Mouse (Mus musculus): ENCODE results near the gene Ccsap.
"Not testable (repeated sequence)": the region's sequence is repeated elsewhere in the genome, so short reads cannot be mapped to it uniquely, and the experiment has no call there.

Ccsap gene

DNA sequence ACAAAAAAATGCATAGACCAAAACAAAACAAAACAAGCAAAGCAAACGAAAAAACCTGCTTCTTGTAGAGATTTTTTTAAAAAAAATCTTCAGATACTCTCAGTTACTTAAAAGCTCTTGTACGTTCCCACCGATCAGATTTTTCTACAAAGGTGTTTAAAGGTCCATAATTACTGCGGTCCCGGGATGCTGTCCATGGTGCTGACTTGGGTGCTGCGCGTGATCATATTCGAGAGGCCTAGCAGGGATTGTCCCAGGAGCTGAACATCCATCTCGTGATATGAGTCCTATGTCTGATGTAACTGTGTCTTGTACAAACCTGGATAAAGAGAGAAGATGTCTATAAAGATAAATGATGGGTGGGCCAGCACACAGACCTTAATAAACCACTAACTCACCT lies 21.5 kb downstream of the Ccsap start:
- no peak for DNase-seq (ENCODE audit: extremely low spot score, low read depth, low spot score)

DNA sequence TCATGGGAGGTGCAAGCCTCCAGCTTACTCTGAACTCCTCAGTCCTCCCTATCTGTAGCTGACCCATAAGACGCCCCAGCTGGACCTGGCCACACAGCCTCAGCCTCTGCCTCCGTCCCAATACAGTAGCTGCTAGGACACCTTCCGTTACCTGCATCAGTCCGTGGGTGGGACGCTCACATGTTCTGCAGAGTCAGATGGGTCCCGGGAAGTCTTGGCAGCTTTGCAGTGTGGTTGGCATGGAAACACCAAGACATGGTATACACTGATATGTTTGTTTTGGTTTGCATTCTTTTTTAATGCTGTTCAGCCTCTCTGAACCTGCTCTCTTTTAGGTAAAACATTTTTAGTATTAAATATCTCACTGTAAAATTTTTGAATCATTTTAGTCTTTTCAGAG lies 23.7 kb downstream of the Ccsap start:
- no peak for DNase-seq (ENCODE audit: extremely low spot score, low read depth, low spot score)

DNA sequence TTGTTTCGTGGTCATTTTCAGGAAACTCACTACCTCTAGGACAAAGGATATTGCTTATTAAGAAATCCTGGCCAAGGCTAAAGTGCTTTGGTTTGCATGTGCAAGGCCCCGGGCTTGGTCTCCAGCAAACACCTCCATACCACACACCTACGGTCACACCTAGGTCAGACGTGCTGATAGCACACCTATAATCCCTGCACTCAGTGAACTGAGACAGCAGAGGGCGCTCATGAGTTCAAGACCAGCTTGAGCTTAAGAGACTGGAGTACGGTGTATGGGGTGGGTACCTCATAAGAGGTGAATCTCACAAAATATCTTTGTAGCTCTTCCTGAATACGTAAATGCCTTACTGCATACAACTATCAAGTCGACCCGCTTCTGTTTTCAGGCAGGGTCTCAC lies 24.6 kb downstream of the Ccsap start:
- DNase-seq (ENCODE audit: extremely low spot score, low read depth, low spot score): no peak

DNA sequence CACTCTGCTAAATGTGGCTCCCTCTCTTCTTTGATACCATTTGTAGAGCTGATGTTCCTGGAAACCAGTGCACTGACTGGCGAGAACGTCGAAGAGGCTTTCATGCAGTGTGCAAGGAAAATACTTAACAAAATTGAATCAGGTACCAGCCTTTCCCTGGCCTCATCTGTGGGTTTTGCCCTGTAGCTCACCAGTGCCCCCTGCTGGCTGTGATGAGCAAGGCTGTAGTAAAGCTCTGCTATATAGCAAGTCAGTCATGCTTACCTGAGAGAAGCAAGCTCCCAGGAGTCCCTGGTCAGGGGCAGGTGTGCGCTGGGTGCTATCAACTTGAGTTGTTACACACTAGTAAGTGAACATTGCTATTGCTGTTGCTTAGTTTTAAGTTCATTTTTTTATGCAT lies 27.3 kb downstream of the Ccsap start:
- no peak for DNase-seq (ENCODE audit: extremely low spot score, low read depth, low spot score)

DNA sequence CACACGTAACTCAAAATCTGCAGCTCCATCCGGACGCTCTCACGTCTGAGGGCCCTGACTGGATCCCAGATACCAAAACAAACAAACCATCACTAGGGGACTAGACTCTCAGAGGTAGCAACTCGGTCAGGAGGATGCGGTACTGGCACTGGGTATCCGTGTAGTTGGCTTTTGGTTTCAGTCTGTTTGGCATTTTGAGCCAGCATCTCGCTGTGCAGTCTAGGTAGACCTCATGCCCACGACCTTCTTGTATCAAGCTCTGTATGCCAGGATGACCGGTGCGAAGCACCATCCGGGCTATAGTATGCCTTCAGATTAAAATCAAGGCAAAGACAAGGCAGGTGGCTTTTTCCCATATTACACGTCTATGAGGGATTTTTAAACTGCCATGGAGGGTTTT lies 32.5 kb downstream of the Ccsap start:
- no peak for DNase-seq (ENCODE audit: extremely low spot score, low read depth, low spot score)

DNA sequence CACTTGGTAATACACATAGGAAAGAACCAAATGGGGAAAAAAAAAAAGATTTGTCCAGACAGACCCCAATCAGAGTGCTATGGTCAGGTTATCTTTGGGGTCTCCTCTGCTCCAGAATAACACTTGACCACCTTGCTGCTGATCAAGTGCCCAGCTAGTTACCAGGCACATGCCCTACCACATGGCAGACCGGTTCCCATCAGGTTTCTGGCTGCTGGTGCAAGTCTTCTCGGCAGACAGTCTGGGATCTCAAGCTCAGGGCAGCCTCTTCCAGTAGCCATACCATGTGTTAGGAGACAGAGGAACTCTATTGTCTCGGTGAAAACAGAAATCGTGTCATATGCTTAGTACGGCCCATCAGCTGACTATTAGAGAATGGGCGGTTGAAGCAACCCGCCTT lies 33.3 kb downstream of the Ccsap start:
- no peak for DNase-seq (ENCODE audit: extremely low spot score, low read depth, low spot score)

DNA sequence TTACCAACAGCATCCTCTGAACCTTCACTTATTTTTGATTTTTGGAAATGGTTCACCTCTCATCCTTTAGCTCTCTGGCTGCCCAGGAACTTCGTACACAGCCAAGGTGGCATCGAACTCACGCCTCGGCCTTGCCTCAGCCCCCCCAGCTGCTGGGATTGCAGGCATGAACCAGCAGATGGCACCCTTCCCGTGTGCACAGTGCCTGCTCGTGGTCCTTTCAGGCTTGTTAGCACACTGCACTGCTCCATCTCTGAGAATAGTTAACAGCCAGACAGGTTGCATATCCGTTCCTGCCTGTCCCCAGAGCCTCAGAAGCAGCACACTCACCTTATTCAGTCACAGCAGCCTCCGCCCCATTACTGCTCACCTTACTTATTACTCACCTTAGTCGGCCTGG lies 34.0 kb downstream of the Ccsap start:
- DNase-seq (ENCODE audit: extremely low spot score, low read depth, low spot score): no peak

DNA sequence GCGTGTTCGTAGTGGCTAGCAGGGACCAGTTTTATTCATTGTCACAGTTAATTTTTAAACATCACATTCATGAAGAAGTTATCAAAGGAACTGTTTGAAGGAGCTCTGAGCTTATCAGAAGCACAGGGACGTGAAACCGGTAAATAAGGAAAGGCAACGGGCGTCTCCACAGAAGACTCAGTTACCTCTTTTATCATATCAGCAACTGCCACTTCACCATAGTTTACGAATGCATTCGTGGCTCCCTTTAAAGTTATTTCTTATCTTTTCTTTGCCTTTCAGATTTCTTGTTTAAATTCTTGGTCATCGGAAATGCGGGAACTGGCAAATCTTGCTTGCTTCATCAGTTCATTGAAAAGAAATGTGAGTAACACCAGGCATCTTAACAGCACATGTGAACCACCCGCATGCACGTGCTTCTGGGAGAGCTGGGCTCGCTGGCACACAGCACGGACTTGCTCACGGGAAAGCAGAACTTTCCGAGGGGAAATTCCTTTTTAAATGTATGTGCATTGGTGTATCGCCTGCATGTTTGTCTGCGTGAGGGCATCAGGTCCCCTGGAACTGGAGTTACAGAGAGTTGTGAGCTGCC lies 36.4 kb downstream of the Ccsap start:
- DNase-seq (ENCODE audit: extremely low spot score, low read depth, low spot score): no peak

DNA sequence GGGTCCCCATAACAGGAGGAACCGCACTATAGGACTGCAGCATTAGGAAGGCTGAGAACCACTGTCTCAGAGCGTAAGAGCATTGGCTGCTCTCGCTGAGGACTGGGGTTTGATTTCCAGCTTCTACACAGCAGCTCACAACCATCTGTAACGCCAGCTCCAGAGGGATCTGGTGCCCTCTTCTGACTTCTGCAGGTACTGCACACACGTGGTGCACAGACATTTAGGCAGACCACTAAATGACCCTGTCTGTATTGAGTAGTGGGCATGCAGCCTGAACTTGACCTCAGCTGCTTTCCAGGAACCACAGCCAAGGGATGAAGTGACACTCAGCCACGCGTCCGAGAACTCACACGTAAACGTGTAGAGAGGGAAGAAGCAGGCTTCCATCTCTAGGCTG lies 36.9 kb downstream of the Ccsap start:
- no peak for DNase-seq (ENCODE audit: extremely low spot score, low read depth, low spot score)

DNA sequence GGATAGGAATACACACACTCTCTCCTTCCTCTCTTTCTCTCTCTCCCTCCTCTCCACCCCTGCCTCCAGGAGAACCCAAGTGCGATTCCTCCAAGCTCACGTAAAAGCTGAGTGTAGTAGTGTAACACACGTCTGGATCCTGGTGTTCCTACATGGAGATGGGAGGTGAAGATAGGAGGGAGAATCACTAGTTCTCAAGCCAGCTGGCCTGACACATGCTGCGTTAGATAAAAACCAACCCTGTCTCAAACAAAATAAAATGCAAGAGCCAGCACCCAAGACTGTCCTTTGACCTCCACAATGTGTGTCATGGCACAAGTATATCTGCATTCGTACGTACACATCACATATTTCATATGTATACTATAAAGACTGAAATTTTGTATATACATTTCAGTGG lies 39.2 kb downstream of the Ccsap start:
- no peak for DNase-seq (ENCODE audit: extremely low spot score, low read depth, low spot score)

DNA sequence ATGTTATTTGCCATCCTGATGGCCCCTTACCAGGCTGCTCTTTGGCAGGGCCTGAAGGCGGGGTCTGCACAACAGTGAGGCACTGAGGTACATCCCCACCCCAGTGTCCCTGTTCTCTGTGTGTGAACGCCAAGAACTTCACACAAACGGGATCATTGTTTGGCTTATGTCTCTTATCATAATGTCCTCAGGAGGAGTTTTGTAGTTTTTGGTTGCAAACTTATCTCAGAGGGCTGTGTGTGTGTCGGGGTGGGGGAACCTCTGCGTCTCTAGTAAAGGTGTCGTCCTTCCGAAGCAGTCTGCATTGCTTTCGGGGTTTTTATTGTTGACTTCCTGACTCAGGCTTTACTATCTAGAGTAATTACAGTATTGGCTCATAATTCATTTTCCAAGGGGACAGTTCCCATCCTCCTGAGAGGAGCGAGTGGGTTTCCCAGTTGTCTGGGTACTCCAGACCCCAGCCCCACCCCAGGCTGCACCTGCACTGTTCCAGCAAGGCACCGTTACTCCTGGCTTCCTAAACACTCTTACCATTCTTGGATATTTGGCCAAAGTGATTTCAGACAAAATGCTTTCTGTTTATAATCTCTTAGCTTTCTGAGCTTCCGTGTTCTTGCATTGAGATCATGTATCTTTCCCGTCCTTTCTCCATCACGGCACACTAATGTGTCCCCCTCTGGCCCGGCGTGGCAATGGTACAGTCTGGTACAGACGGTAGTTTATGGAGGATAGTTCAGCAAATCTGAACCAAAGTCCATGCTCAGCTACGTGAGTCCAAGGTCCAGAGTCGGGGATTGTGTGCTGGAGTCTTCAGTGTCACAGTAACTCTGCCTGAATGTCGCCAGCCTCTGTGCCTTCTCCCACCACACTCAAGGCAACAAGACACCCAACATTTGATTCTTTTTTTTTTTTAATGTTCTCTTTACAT lies 40.1 kb downstream of the Ccsap start:
- DNase-seq (ENCODE audit: extremely low spot score, low read depth, low spot score): no peak

DNA sequence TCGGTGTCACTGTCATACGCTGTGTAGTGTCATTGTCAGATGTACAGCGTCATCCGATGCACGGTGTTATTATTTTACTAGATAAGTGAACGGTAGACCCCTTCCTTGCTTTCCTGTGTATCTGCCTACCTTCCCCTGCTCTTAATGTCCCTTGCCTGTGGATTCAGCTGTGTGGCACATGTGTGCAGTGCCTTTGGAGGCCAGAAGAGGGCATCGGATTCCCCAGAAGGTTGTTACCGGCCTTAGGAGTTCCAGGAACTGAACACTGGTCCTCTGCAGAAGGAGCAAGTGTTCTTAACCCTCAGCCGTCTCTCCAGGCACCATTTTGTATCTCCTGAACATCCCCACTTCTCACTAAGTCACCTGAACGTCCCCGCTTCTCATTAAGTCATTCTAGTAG lies 42.3 kb downstream of the Ccsap start:
- DNase-seq (ENCODE audit: extremely low spot score, low read depth, low spot score): no peak

DNA sequence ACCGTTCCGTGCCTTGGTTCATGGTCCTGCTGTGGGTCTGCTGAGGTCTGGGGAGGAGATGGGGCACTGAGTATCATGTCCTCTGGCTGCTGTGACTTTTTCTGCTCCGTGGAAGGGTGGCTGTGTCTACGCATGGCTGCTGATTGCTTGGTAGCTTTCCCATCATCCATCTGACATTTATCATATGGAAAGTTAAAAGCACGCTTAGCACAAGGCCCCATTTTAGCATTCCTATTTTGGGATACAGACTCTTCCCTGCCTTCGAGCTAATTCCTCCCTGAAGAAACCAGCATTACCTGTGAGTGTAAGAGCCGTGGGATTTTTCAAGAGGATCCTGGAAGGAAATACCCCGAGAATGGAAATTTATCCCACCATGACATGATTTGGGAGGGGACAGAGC lies 43.1 kb downstream of the Ccsap start:
- no peak for DNase-seq (ENCODE audit: extremely low spot score, low read depth, low spot score)

DNA sequence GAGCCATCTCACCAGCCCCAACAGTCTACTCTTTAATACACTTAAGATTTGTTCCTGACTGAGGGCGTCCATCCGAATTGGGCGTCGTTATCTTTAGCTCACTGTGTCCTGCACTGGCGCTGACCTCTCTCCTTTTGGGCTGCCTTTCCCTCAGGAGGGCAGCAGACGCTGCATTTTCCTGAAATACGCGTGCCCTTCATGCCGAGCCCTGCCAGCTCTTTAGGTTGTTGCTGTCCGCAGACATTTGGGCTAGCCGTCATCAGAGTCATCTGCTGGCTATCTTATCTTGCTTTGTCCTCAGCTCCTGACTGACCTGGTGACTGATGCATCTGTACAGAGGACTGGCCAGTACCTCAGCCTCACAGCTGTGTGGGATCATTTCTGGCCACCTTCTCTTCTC lies 44.7 kb downstream of the Ccsap start:
- DNase-seq (ENCODE audit: extremely low spot score, low read depth, low spot score): no peak

DNA sequence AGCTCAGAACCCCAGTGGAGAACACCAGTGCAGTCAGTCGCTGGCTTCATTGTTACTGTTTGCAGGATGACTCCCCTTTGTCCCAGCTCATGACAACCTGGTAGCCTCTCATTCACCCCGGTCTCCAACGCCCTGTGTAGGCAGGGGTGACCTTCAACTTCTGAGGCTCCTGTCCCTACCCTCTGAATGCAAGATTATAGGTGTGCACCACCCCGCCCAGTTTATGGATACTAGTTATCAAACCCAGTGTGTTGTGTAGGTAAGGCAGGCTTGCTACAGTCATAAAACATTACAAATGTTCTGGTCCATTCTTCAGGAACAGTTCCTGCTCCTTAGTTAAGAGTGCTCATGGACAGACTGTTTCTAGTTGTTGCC lies 46.1 kb downstream of the Ccsap start:
- no peak for DNase-seq (ENCODE audit: extremely low spot score, low read depth, low spot score)

DNA sequence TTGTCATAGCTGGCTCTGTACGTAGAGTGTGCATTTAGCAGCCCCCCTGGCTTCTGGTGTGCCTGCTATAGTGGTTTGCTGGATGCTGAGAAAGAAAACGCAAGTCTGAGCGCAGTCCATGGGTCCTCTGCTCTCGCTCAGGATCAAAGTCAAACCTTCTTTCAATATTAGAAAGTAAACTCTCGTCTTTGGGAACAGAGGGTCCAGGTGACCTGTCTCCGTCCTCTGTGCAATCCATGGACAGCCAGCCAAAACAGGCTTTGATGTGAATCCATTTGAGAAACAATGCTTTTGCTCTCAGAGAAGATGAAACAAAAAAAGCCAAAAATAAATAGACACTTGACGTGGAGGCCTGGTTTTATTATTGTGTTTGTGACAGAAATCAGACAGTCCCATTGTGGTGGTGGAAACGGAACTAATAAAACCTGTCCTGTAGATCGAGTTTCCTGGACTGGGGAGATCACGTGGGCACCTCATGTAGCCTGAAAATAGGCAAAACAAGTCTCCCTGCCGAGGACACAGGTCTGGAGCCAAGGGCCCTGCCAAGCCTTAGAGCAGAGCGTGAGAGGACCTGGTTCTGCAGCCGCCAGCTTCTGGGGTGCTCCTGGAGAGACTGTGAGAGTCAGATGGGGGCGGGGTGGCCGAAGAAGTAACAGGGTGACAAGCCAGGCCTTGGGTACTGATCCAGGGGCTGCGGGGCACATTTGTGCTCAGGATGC lies 46.7 kb downstream of the Ccsap start:
- DNase-seq (ENCODE audit: extremely low spot score, low read depth, low spot score): no peak

DNA sequence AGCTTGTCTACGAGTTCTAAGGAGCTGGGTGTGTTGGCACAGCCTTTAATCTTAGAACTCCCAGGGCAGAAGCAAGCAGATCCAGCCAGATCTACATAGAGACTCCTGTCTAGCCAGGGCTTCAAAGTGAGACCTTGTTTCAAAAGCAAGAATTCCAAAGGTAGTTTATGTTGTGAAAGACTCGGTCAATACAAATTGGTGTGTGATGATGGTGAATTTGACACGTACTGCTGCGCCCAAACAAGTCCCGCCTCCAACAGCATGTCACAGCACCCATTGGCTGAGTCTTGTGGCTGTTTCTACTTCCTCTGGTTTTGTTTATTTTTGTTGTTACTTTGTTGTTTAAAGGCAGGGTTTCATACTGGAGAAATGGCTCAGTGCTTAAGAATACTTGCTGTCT lies 47.8 kb downstream of the Ccsap start:
- DNase-seq (ENCODE audit: extremely low spot score, low read depth, low spot score): no peak

DNA sequence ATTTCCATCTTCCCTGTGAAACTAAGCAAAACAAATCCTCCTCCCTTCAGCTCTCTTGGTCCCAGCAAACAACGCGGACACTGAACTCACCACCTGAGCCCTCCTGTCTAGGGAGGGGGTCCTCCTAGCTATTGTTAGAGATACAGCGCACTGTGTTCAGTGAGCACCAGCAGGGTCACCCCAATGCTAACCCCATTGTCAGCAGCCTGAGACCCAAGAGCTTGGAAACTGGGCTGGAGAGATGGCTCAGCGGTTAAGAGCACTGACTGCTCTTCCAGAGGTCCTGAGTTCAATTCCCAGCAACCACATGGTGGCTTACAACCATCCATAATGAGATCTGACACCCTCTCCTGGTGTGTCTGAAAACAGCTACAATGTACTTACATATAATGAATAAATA lies 50.7 kb downstream of the Ccsap start:
- DNase-seq (ENCODE audit: extremely low spot score, low read depth, low spot score): not testable (repeated sequence)

DNA sequence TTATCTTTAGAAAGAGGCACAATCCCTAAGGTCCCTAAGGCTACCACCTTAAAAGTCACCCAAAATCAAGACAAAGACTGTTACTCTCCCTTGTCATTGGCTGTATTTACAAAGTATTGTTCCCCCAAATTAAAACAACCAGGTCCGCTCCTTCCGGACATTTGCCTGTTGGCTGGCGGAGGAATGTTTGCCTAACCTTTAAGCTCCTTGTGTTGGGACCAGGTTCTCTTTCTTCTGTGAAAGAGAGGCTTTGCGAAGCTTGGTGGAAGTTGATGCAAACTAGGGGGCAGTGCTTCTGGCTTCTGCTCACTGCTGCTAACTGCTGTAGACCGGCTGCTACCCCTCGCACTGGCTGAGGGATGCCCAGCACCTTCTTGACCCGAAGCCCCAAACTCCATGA lies 51.3 kb downstream of the Ccsap start:
- no peak for DNase-seq (ENCODE audit: extremely low spot score, low read depth, low spot score)

DNA sequence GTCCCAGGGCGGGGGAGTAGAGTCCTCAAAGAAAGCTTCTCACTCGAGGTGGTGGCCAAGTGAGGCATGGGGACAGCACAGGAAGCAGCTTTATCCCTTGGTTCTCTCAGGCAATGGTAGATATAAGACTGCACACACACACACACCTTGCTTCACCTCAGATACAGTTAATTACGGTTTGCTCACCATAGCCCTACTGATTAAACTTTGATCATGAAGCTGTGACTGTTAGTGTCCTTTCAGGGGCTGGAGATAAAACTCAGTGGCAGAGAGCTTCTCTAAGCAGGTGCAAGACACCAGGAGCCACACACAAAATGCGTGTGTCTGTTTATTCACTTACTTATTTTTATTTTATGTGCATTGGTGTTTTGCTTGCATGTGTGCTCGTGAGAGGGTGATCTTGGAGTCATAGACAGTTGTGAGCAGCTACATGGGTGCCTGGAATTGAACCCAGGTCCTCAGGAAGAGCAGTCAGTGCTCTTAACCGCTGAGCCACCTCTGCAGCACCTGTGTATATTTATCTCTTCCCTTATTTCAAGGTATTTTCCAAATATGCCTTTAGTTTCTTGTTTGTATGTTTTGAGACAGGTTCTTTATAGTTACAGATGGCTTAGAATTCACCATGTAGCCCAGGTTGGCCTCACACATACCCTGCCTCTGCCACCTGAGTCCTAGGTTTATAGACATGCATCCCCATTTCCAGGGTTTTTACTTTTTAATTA lies 52.0 kb downstream of the Ccsap start:
- DNase-seq (ENCODE audit: extremely low spot score, low read depth, low spot score): no peak

DNA sequence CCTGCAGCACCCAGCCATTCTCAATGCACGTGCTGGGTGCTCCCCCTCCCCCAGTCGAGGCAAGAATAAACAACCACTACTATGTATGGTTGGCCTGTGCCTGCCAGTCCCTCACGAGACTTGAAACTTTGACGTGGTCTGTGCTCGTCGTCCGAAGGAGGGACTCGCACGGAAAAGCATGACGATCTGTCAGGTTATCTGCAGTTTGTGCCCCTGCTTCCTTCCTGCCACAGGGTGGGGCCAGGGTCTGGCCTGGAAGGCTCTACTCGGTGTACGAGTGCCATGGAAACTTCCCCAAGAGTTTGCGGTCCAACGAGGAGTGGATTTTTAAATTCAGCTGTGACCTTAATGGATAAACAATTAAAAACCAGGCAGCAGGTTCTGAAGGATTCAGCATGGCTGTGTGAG lies 53.0 kb downstream of the Ccsap start:
- no peak for DNase-seq (ENCODE audit: extremely low spot score, low read depth, low spot score)

Measured in hindlimb bud, embryonic 11.5 days (tissue).